In the genomic region with DNA sequence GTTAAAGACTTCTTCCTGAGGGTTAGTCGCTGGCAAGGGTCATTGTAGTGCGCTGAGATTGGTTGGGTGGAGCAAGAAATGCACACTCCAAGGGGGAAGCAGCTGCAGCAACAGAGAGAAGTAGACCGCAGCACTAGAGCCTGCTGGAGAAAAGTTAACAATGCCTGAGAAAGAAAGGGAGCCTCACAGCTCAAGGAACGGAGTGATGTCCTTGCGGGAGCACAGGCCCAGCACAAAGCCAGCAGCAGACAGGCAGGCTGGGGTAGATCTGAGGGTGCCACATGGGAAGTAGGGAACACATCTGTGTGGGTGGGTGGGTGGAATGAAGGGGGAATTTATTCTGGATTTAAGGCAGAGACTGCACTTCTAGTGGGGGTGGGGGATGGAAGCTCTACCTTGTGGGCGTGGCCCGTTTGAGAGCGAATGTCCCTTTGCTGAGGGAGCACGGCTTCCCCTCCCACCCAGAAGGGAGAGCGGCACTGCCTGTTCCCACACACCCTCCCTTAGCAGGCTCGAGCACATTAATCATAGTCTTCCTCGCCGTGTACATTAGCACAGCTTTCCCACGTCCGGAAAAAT, we compare ENCODE assay signal across 8 mouse cellular contexts. TPM values are rescaled to one million over a fixed set of nuclear protein-coding genes. Genes with fewer than 3 reads are reported as not detected.
A peak's percentile ranks its signal among the peaks of the same experiment; 100 is the strongest.
DNase-seq lines count a peak whose midpoint lies in the region; ATAC-seq lines count a peak whose summit lies in the region.

No protein-coding gene starts in this region.

- peak; percentile 84 for ATAC-seq in forebrain, embryonic 15.5 days (replicated peaks)
- ATAC-seq in hindbrain, embryonic 12.5 days (ENCODE audit: low FRiP score) = peak; percentile 91
- ATAC-seq in erythroid progenitor cell, adult 5-6 weeks (replicated peaks; ENCODE audit: low FRiP score, poor library complexity, severe bottlenecking) = no peak

- peaks cover 17% of the 10 kb centered on the region for H3K4me1 ChIP-seq in forebrain, embryonic 15.5 days
- peaks cover 21% of the 10 kb centered on the region for H3K4me1 ChIP-seq in hindbrain, embryonic 12.5 days

- peak; percentile 9 to 30 for DNase-seq in adrenal gland, adult 18-20 months (ENCODE audit: low spot score in 2 of 2)
- peak; percentile 9 for DNase-seq in cerebellum, adult 11 months
- peak; percentile 40 to 75 for DNase-seq in left cerebral cortex, adult 8-10 months (ENCODE audit: low spot score in 2 of 2)
- DNase-seq in lung, postnatal 25 days (ENCODE audit: low spot score) = peak; percentile 63
- peak; percentile 52 for DNase-seq in right cerebral cortex, postnatal 14 days

- H3K36me3 ChIP-seq in forebrain, embryonic 15.5 days = no peaks in the 10 kb centered on the region
- H3K36me3 ChIP-seq in hindbrain, embryonic 12.5 days = no peaks in the 10 kb centered on the region

- H3K9ac ChIP-seq in forebrain, embryonic 15.5 days (replicated peaks) = peak overlapping the region; percentile 61
- peak overlapping the region; percentile 64 for H3K9ac ChIP-seq in hindbrain, embryonic 12.5 days

- peak overlapping the region; percentile 71 for H3K4me2 ChIP-seq in forebrain, embryonic 15.5 days (replicated peaks)
- peak overlapping the region; percentile 66 for H3K4me2 ChIP-seq in hindbrain, embryonic 12.5 days (replicated peaks)

- no peaks in the 10 kb centered on the region for H3K9me3 ChIP-seq in forebrain, embryonic 15.5 days
- H3K9me3 ChIP-seq in hindbrain, embryonic 12.5 days (replicated peaks) = no peaks in the 10 kb centered on the region

- peak overlapping the region; percentile 96 for H3K27ac ChIP-seq in forebrain, embryonic 15.5 days (replicated peaks)
- peak overlapping the region; percentile 94 for H3K27ac ChIP-seq in hindbrain, embryonic 12.5 days

- 2% methylated on average over 15 of the region's 15 CpGs for WGBS in forebrain, embryonic 15.5 days
- WGBS in hindbrain, embryonic 12.5 days = 0% methylated on average over 15 of the region's 15 CpGs

- H3K4me3 ChIP-seq in forebrain, embryonic 15.5 days = peak overlapping the region; percentile 45
- peak overlapping the region; percentile 35 for H3K4me3 ChIP-seq in hindbrain, embryonic 12.5 days

- no peaks in the 10 kb centered on the region for H3K27me3 ChIP-seq in forebrain, embryonic 15.5 days
- H3K27me3 ChIP-seq in hindbrain, embryonic 12.5 days = peaks cover 10% of the 10 kb centered on the region; the same call in 1 of the 2 replicates

RNA-seq across cellular contexts. Expression of gene Scn3b, which starts 27.7 kb away (rescaled TPM):
- total RNA-seq in adrenal gland, adult 18-20 months (2021) = 1 to 10 TPM; 5.1 to 6.7 TPM
- polyA plus RNA-seq in forebrain, embryonic 15.5 days (2015; fragmentation: Nextera tagmentation; extraction: Ambion mirVana) = 89.7 and 90.5 TPM in 2 replicates
- 49.9 and 58.2 TPM in 2 replicates for polyA plus RNA-seq in hindbrain, embryonic 12.5 days (2016; fragmentation: Nextera tagmentation; extraction: Ambion mirVana)
- total RNA-seq in left cerebral cortex, adult 8-10 months (2022) = 100 to 1,000 TPM in 2 of 4 experiments, 10 to 100 TPM in 2; 88.1 to 117 (median 98.7) TPM
- not detected in 2 replicates for total RNA-seq in erythroid progenitor cell, adult 5-6 weeks (2015; ENCODE audit: low replicate concordance)
- not detected in 2 replicates for total RNA-seq in erythroid progenitor cell, adult 5-6 weeks (2017; ENCODE audit: low replicate concordance)

RNA-seq across cellular contexts. Expression of gene Zfp202, which starts 49.2 kb away (rescaled TPM):
- total RNA-seq in adrenal gland, adult 18-20 months (2021) = 1 to 10 TPM; 3.1 to 5.0 TPM
- 9.9 and 10.8 TPM in 2 replicates for polyA plus RNA-seq in forebrain, embryonic 15.5 days (2015; fragmentation: Nextera tagmentation; extraction: Ambion mirVana)
- polyA plus RNA-seq in hindbrain, embryonic 12.5 days (2016; fragmentation: Nextera tagmentation; extraction: Ambion mirVana) = 9.0 and 9.9 TPM in 2 replicates
- 1 to 10 TPM; 3.2 to 4.6 (median 4.1) TPM for total RNA-seq in left cerebral cortex, adult 8-10 months (2022)
- total RNA-seq in erythroid progenitor cell, adult 5-6 weeks (2015; ENCODE audit: low replicate concordance) = 0.36 TPM in 1 of 2 replicates, not detected in the other
- 0.77 TPM in 1 of 2 replicates, not detected in the other for total RNA-seq in erythroid progenitor cell, adult 5-6 weeks (2017; ENCODE audit: low replicate concordance)

Comparison
In these comparisons a context has a peak if more than half of its experiments do, and no peak if none do; other contexts are left out.
1. DNase-seq: peak in every context shown above with its lines; median percentile 63 in lung, postnatal 25 days; 58 in left cerebral cortex, adult 8-10 months; 52 in right cerebral cortex, postnatal 14 days; 20 in adrenal gland, adult 18-20 months; 9 in cerebellum, adult 11 months.
2. RNA of gene Scn3b, which starts 27.7 kb away (total RNA-seq): 88.1 to 117 TPM in left cerebral cortex, adult 8-10 months; 5.1 to 6.7 TPM in adrenal gland, adult 18-20 months and not detected in erythroid progenitor cell, adult 5-6 weeks; every median in the first group is over 10 times any median in the second.